ENCODE assay signal across 24 mouse cellular contexts in the genomic region with DNA sequence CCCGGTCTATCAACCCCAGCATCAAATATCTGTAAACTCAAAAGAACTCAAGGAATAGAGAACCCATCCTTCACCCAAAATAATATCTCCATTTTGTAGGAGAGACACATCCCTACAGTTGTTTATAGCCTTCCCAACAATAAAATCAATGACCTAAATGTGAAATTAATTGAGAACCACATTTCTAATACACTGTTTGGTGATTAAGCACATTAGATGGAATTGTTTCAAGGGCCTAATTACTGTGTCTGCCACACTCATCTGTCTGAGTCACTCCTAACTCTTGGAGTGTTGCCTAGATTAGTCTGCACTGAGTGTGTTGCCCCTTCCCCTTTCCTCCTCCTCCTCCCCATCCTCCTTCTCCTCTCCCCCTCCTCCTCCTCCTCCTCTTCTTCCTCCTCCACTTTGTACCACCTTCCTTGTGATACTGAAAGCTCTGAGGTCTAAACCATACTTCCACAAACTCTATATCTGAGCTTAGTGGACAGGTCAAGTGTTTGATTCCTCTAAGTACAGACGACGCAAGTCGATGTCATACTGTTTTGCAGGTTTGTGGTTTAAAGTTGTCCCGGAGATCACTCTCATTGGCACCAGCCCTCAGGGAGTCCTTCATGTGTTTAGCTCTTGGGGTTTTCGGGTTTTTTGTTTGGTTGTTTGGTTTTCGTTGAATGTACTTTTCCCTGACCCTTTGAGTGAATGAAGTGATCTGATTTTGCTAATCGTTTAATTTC. TPM values are rescaled to one million over a fixed set of nuclear protein-coding genes. Genes with fewer than 3 reads are reported as not detected.
DNase-seq lines count a peak whose midpoint lies in the region; ATAC-seq and TF ChIP-seq lines count a peak whose summit lies in the region.
"Had no signal": no experiment of that assay in that cellular context is flagged by ENCODE, and none has a peak within 500 bp of the region (broad histone marks: within the 10 kb centered on the region; RNA-seq: fewer than 3 reads in every experiment).

No protein-coding gene starts in this region.

- peaks cover 35% of the 10 kb centered on the region for H3K36me3 ChIP-seq in embryonic facial prominence, embryonic 13.5 days
- peaks cover 35% of the 10 kb centered on the region for H3K36me3 ChIP-seq in embryonic facial prominence, embryonic 10.5 days (replicated peaks)
- H3K36me3 ChIP-seq in C2C12 (ENCODE audit: control insufficient read depth, insufficient read depth): peaks cover 59% of the 10 kb centered on the region
- H3K36me3 ChIP-seq in megakaryocyte, embryonic 14.5 days (replicated peaks; ENCODE audit: low read length): peaks cover 94% of the 10 kb centered on the region
- H3K36me3 ChIP-seq: hindbrain, embryonic 15.5 days; liver, embryonic 15.5 days; neural tube, embryonic 12.5 days; stomach, embryonic 15.5 days had no signal

- no peak overlapping the region for H3K4me3 ChIP-seq in embryonic facial prominence, embryonic 13.5 days
- H3K4me3 ChIP-seq in embryonic facial prominence, embryonic 10.5 days: no peak overlapping the region
- H3K4me3 ChIP-seq in C2C12 (ENCODE audit: insufficient read depth, poor library complexity, severe bottlenecking): no peak overlapping the region
- peak overlapping the region; percentile 48 for H3K4me3 ChIP-seq in megakaryocyte, embryonic 14.5 days (replicated peaks)
- H3K4me3 ChIP-seq: embryonic facial prominence, embryonic 12.5 days; hindbrain, embryonic 15.5 days; intestine, embryonic 15.5 days; left cerebral cortex, adult 2 months; limb, embryonic 13.5 days; liver, embryonic 15.5 days; neural tube, embryonic 12.5 days; stomach, embryonic 15.5 days had no signal

- ATAC-seq in embryonic facial prominence, embryonic 13.5 days (ENCODE audit: insufficient number of reproducible peaks, insufficient read depth, low FRiP score, low TSS enrichment, low read depth): no peak
- peak; percentile 19; the same call in 1 of the 2 replicates for ATAC-seq in common myeloid progenitor, adult 5-6 weeks (replicated peaks; ENCODE audit: low read depth, poor library complexity, severe bottlenecking)
- ATAC-seq: activated CD4-positive, CD25-positive, alpha-beta regulatory T cell, adult 4 months; forebrain, postnatal 0 days; intestine, embryonic 15.5 days; lung, postnatal 0 days had no signal

- H3K79me2 ChIP-seq in C2C12 (ENCODE audit: control insufficient read depth, insufficient read depth): peaks cover 94% of the 10 kb centered on the region

- peaks cover 54% of the 10 kb centered on the region for H3K4me1 ChIP-seq in embryonic facial prominence, embryonic 13.5 days
- H3K4me1 ChIP-seq in embryonic facial prominence, embryonic 10.5 days: peaks cover 10% of the 10 kb centered on the region
- H3K4me1 ChIP-seq in megakaryocyte, embryonic 14.5 days: peaks cover 99% of the 10 kb centered on the region
- H3K4me1 ChIP-seq: hindbrain, embryonic 15.5 days; neural tube, embryonic 12.5 days had no signal

- intact Hi-C loops in left cerebral cortex, postnatal 4 days (cut with DNase I): no loop called here

- H3K27me3 ChIP-seq in embryonic facial prominence, embryonic 13.5 days: no peaks in the 10 kb centered on the region
- no peaks in the 10 kb centered on the region for H3K27me3 ChIP-seq in embryonic facial prominence, embryonic 10.5 days (replicated peaks; ENCODE audit: low read depth, poor library complexity, severe bottlenecking)
- no peaks in the 10 kb centered on the region for H3K27me3 ChIP-seq in C2C12 (ENCODE audit: control insufficient read depth, insufficient read depth, insufficient read length)
- H3K27me3 ChIP-seq in megakaryocyte, embryonic 14.5 days (replicated peaks): no peaks in the 10 kb centered on the region
- H3K27me3 ChIP-seq: embryonic facial prominence, embryonic 12.5 days; hindbrain, embryonic 15.5 days; intestine, embryonic 15.5 days; limb, embryonic 13.5 days; liver, embryonic 15.5 days; neural tube, embryonic 12.5 days; stomach, embryonic 15.5 days had no signal

- 0 out of 2 replicates have a peak overlapping the region, but pooled peaks have one; percentile 23 for H3K27ac ChIP-seq in embryonic facial prominence, embryonic 13.5 days
- no peak overlapping the region for H3K27ac ChIP-seq in embryonic facial prominence, embryonic 10.5 days (replicated peaks)
- H3K27ac ChIP-seq: embryonic facial prominence, embryonic 12.5 days; hindbrain, embryonic 15.5 days; intestine, embryonic 15.5 days; left cerebral cortex, adult 2 months; limb, embryonic 13.5 days; liver, embryonic 15.5 days; neural tube, embryonic 12.5 days; stomach, embryonic 15.5 days had no signal

- H3K9ac ChIP-seq in embryonic facial prominence, embryonic 13.5 days: no peak overlapping the region
- H3K9ac ChIP-seq: embryonic facial prominence, embryonic 12.5 days; forebrain, postnatal 0 days; hindbrain, embryonic 15.5 days; intestine, embryonic 15.5 days; limb, embryonic 13.5 days; liver, embryonic 15.5 days; neural tube, embryonic 12.5 days; stomach, embryonic 15.5 days had no signal

- no peak overlapping the region for H3K4me2 ChIP-seq in embryonic facial prominence, embryonic 13.5 days
- H3K4me2 ChIP-seq: embryonic facial prominence, embryonic 12.5 days; hindbrain, embryonic 15.5 days; intestine, embryonic 15.5 days; limb, embryonic 13.5 days; liver, embryonic 15.5 days; neural tube, embryonic 12.5 days; stomach, embryonic 15.5 days had no signal

- H3ac ChIP-seq in C2C12 (ENCODE audit: control insufficient read depth, insufficient read length, low read depth): no peak overlapping the region

- no peak for DNase-seq in embryonic facial prominence, embryonic 10.5 days (ENCODE audit: low spot score)
- no peak for DNase-seq in layer of hippocampus, adult 9-11 months
- DNase-seq in lung, postnatal 14 days: no peak
- DNase-seq in left cerebral cortex, postnatal 4 days: no peak
- DNase-seq: adrenal gland, postnatal 25 days; cerebellum, adult 9-10 months; forebrain, postnatal 0 days; heart, postnatal 4 days; kidney, postnatal 36 days; thymus, adult 18-20 months had no signal

- 82% methylated on average over 8 of the region's 8 CpGs for WGBS in embryonic facial prominence, embryonic 13.5 days
- WGBS in embryonic facial prominence, embryonic 10.5 days: 91% methylated on average over 8 of the region's 8 CpGs

- H3K79me3 ChIP-seq in C2C12 (ENCODE audit: low read depth): peaks cover 83% of the 10 kb centered on the region

- no peak for TF ChIP-seq CTCF in C2C12 (IDR thresholded peaks at IDR 0.05; ENCODE audit: control insufficient read depth, insufficient read depth, insufficient read length)

- H3K9me3 ChIP-seq in embryonic facial prominence, embryonic 13.5 days: no peaks in the 10 kb centered on the region
- no peaks in the 10 kb centered on the region for H3K9me3 ChIP-seq in embryonic facial prominence, embryonic 10.5 days
- no peaks in the 10 kb centered on the region for H3K9me3 ChIP-seq in megakaryocyte, embryonic 14.5 days
- H3K9me3 ChIP-seq: embryonic facial prominence, embryonic 12.5 days; hindbrain, embryonic 15.5 days; intestine, embryonic 15.5 days; limb, embryonic 13.5 days; liver, embryonic 15.5 days; neural tube, embryonic 12.5 days; stomach, embryonic 15.5 days had no signal

TF ChIP-seq in C2C12, 6 proteins besides CTCF, POLR2A, EP300 and RAD21:
- TF ChIP-seq MYOD1 (IDR thresholded peaks at IDR 0.05; ENCODE audit: control insufficient read depth, insufficient read length, low read depth) (peak; percentile 14), MYOG (IDR thresholded peaks at IDR 0.05; ENCODE audit: control insufficient read depth, extremely low read depth, insufficient read length) (no peak)

RNA-seq across cellular contexts. Expression of a gene that starts 48.8 kb away (rescaled TPM):
- 146 and 173 TPM in 2 replicates for polyA plus RNA-seq in embryonic facial prominence, embryonic 13.5 days (2015; fragmentation: Nextera tagmentation; extraction: Ambion mirVana)
- polyA plus RNA-seq in embryonic facial prominence, embryonic 10.5 days (2016; fragmentation: Nextera tagmentation; extraction: Ambion mirVana): 42.8 and 54.1 TPM in 2 replicates
- 42.1 TPM for polyA plus RNA-seq in C2C12 (2012; fragmentation: generic; extraction: Trizol)
- total RNA-seq in common myeloid progenitor, adult 5-6 weeks (2017): 62.3 and 68.1 TPM in 2 replicates
- 43.0 and 66.7 TPM in 2 replicates for polyA plus RNA-seq in megakaryocyte, embryonic 14.5 days (2012; ENCODE audit: insufficient read depth, low replicate concordance)
- 10 to 100 TPM; 39.9 to 41.2 TPM for total RNA-seq in left cerebral cortex, postnatal 4 days (2021)
